Mouse (Mus musculus) CH12.LX (cell line): ENCODE measurements around the gene Cacybp. TPM values are rescaled to one million over a fixed set of nuclear protein-coding genes. Genes with fewer than 3 reads are reported as not detected.

Source experiments
- polyA plus RNA-seq: library from polyadenylated mRNA; unstranded; fragments of >175 nt; gene quantifications from 2 replicates; pipeline ENCODE4 v1.2.1, GENCODE M21; 2012; ENCODE audit warnings: low read depth; ENCODE audit not compliant: insufficient read length
- total RNA-seq, 2 experiments: library from RNA; depleted of rRNA; stranded (reverse); fragments of 300-350 nt in 1 of 2; fragments of >200 nt in 1 of 2; gene quantifications; 2 replicates each; pipeline ENCODE4 v1.2.3; 2012 to 2014

Gene Cacybp
- total and polyA plus RNA-seq, 3 experiments, result 130 to 390 (median 357) TPM

Other genes starting within 250 kb of the Cacybp start
- gene 4930523C07Rik, start 168.5 kb downstream of the Cacybp start, total RNA-seq (2012; rRNA removed), result 13.1 and 16.6 TPM in 2 replicates
- gene 4930523C07Rik, start 168.5 kb downstream of the Cacybp start, total RNA-seq (2014; rRNA removed), result 15.3 and 18.0 TPM in 2 replicates
- gene 4930523C07Rik, start 168.5 kb downstream of the Cacybp start, polyA plus RNA-seq, result 24.4 and 28.2 TPM in 2 replicates
- not detected in 2 replicates for gene Tnn, start 59.3 kb downstream of the Cacybp start, total RNA-seq (2012; rRNA removed)
- gene Tnn, start 59.3 kb downstream of the Cacybp start, total RNA-seq (2014; rRNA removed), result not detected in 2 replicates
- gene Tnn, start 59.3 kb downstream of the Cacybp start, polyA plus RNA-seq, result 0.08 and 0.13 TPM in 2 replicates
- 103 and 107 TPM in 2 replicates for gene Mrps14, start 17.7 kb downstream of the Cacybp start, total RNA-seq (2012; rRNA removed)
- gene Mrps14, start 17.7 kb downstream of the Cacybp start, total RNA-seq (2014; rRNA removed), result 142 and 147 TPM in 2 replicates
- 103 and 106 TPM in 2 replicates for gene Mrps14, start 17.7 kb downstream of the Cacybp start, polyA plus RNA-seq